Mouse (Mus musculus): Measurements from ENCODE around the gene Pcbd1. TPM values are rescaled to one million over a fixed set of nuclear protein-coding genes. Genes with fewer than 3 reads are reported as not detected.
"Not testable (repeated sequence)": the region's sequence is repeated elsewhere in the genome, so short reads cannot be mapped to it uniquely, and the experiment has no call there.

Gene Pcbd1
- polyA plus RNA-seq, 1 experiment = 10.1 TPM

- no peak overlapping the region for H3K27ac ChIP-seq (ENCODE audit: insufficient read depth, low read length)
- H3K4me3 ChIP-seq (ENCODE audit: insufficient read depth, low read length) = no peak overlapping the region
- TF ChIP-seq POLR2A (IDR thresholded peaks at IDR 0.05; ENCODE audit: extremely low read depth, insufficient read depth, low read length) = no peak
- no peak for TF ChIP-seq CTCF (IDR thresholded peaks at IDR 0.05; ENCODE audit: extremely low read depth, insufficient read depth, low read length)
- no peaks in the 10 kb centered on the region for H3K4me1 ChIP-seq (ENCODE audit: control insufficient read depth, insufficient read depth, low read length)
These were observed 2.6 kb upstream of the Pcbd1 start for GRCm38 (mm10) chr10:61086502-61086901.

GRCm38 (mm10) chr10:61088468-61088867 lies 663 bp upstream of the Pcbd1 start:
- Histone ChIP-seq H3K4me1 (ENCODE audit: control insufficient read depth, insufficient read depth, low read length) (no peaks in the 10 kb centered on the region), H3K4me3 (ENCODE audit: insufficient read depth, low read length) (no peak overlapping the region), H3K27ac (ENCODE audit: insufficient read depth, low read length) (no peak overlapping the region)
- TF ChIP-seq POLR2A (IDR thresholded peaks at IDR 0.05; ENCODE audit: extremely low read depth, insufficient read depth, low read length) (no peak), CTCF (IDR thresholded peaks at IDR 0.05; ENCODE audit: extremely low read depth, insufficient read depth, low read length) (no peak)

GRCm38 (mm10) chr10:61091866-61092265 lies 2.7 kb downstream of the Pcbd1 start:
- TF ChIP-seq POLR2A (IDR thresholded peaks at IDR 0.05; ENCODE audit: extremely low read depth, insufficient read depth, low read length) = no peak
- Histone ChIP-seq H3K4me3 (ENCODE audit: insufficient read depth, low read length) (no peak overlapping the region), H3K4me1 (ENCODE audit: control insufficient read depth, insufficient read depth, low read length) (no peaks in the 10 kb centered on the region), H3K27ac (ENCODE audit: insufficient read depth, low read length) (no peak overlapping the region)

- H3K4me3 ChIP-seq (ENCODE audit: insufficient read depth, low read length) = no peak overlapping the region
- TF ChIP-seq POLR2A (IDR thresholded peaks at IDR 0.05; ENCODE audit: extremely low read depth, insufficient read depth, low read length) = no peak
- no peak for TF ChIP-seq CTCF (IDR thresholded peaks at IDR 0.05; ENCODE audit: extremely low read depth, insufficient read depth, low read length)
- H3K27ac ChIP-seq (ENCODE audit: insufficient read depth, low read length) = no peak overlapping the region
- no peaks in the 10 kb centered on the region for H3K4me1 ChIP-seq (ENCODE audit: control insufficient read depth, insufficient read depth, low read length)
These were observed 14.5 kb downstream of the Pcbd1 start for GRCm38 (mm10) chr10:61103564-61104114.

GRCm38 (mm10) chr10:61114246-61114720 lies 25.2 kb downstream of the Pcbd1 start:
- H3K4me1 ChIP-seq (ENCODE audit: control insufficient read depth, insufficient read depth, low read length) = no peaks in the 10 kb centered on the region
- no peak overlapping the region for H3K4me3 ChIP-seq (ENCODE audit: insufficient read depth, low read length)
- TF ChIP-seq CTCF (IDR thresholded peaks at IDR 0.05; ENCODE audit: extremely low read depth, insufficient read depth, low read length) (no peak), POLR2A (IDR thresholded peaks at IDR 0.05; ENCODE audit: extremely low read depth, insufficient read depth, low read length) (no peak)
- H3K27ac ChIP-seq (ENCODE audit: insufficient read depth, low read length) = no peak overlapping the region

- H3K27ac ChIP-seq (ENCODE audit: insufficient read depth, low read length); H3K4me3 ChIP-seq (ENCODE audit: insufficient read depth, low read length); H3K4me1 ChIP-seq (ENCODE audit: control insufficient read depth, insufficient read depth, low read length): not testable (repeated sequence)
These were observed 32.6 kb downstream of the Pcbd1 start for GRCm38 (mm10) chr10:61121732-61122131.

GRCm38 (mm10) chr10:61123276-61123913 lies 34.3 kb downstream of the Pcbd1 start:
- Histone ChIP-seq H3K4me3 (ENCODE audit: insufficient read depth, low read length) (no peak overlapping the region), H3K27ac (ENCODE audit: insufficient read depth, low read length) (no peak overlapping the region), H3K4me1 (ENCODE audit: control insufficient read depth, insufficient read depth, low read length) (no peaks in the 10 kb centered on the region)
- TF ChIP-seq POLR2A (IDR thresholded peaks at IDR 0.05; ENCODE audit: extremely low read depth, insufficient read depth, low read length) (no peak), CTCF (IDR thresholded peaks at IDR 0.05; ENCODE audit: extremely low read depth, insufficient read depth, low read length) (no peak)

- TF ChIP-seq POLR2A (IDR thresholded peaks at IDR 0.05; ENCODE audit: extremely low read depth, insufficient read depth, low read length) = no peak
- TF ChIP-seq CTCF (IDR thresholded peaks at IDR 0.05; ENCODE audit: extremely low read depth, insufficient read depth, low read length) = no peak
These were observed 35.3 kb downstream of the Pcbd1 start for GRCm38 (mm10) chr10:61124462-61124861.

GRCm38 (mm10) chr10:61128701-61129365 lies 39.7 kb downstream of the Pcbd1 start:
- no peak for TF ChIP-seq POLR2A (IDR thresholded peaks at IDR 0.05; ENCODE audit: extremely low read depth, insufficient read depth, low read length)
- TF ChIP-seq CTCF (IDR thresholded peaks at IDR 0.05; ENCODE audit: extremely low read depth, insufficient read depth, low read length) = no peak
- Histone ChIP-seq H3K4me3 (ENCODE audit: insufficient read depth, low read length) (no peak overlapping the region), H3K4me1 (ENCODE audit: control insufficient read depth, insufficient read depth, low read length) (no peaks in the 10 kb centered on the region), H3K27ac (ENCODE audit: insufficient read depth, low read length) (no peak overlapping the region)

More at GRCm38 (mm10) chr10:61124462-61124861, 35.3 kb downstream of the Pcbd1 start:
- H3K27ac ChIP-seq (ENCODE audit: insufficient read depth, low read length) = no peak overlapping the region
- H3K4me3 ChIP-seq (ENCODE audit: insufficient read depth, low read length) = no peak overlapping the region
- H3K4me1 ChIP-seq (ENCODE audit: control insufficient read depth, insufficient read depth, low read length) = no peaks in the 10 kb centered on the region

GRCm38 (mm10) chr10:61130959-61131358 lies 41.8 kb downstream of the Pcbd1 start:
- no peak overlapping the region for H3K4me3 ChIP-seq (ENCODE audit: insufficient read depth, low read length)
- no peak overlapping the region for H3K27ac ChIP-seq (ENCODE audit: insufficient read depth, low read length)
- TF ChIP-seq POLR2A (IDR thresholded peaks at IDR 0.05; ENCODE audit: extremely low read depth, insufficient read depth, low read length) (no peak), CTCF (IDR thresholded peaks at IDR 0.05; ENCODE audit: extremely low read depth, insufficient read depth, low read length) (no peak)
- no peaks in the 10 kb centered on the region for H3K4me1 ChIP-seq (ENCODE audit: control insufficient read depth, insufficient read depth, low read length)
